Mouse (Mus musculus) ES-E14 (cell line): ENCODE data around the gene Zfp108. TPM values are rescaled to one million over a fixed set of nuclear protein-coding genes. Genes with fewer than 3 reads are reported as not detected.
A peak's percentile ranks its signal among the peaks of the same experiment; 100 is the strongest.

Experiments
- DNase-seq: peaks from one replicate; pipeline ENCODE4 v3.0.0-alpha.2; 2013; ENCODE audit warnings: low read depth, low spot score
- H3K27ac ChIP-seq: 2 replicates; pipeline ENCODE4 v1.5.1; 2012; ENCODE audit warnings: low read depth, mild to moderate bottlenecking, low read length, moderate library complexity, mixed read lengths; ENCODE audit not compliant: poor library complexity, insufficient read depth, severe bottlenecking
- H3K36me3 ChIP-seq: 2 replicates; pipeline ENCODE4 v1.6.1; 2012; ENCODE audit warnings: mild to moderate bottlenecking, low read length, moderate library complexity, mixed read lengths; ENCODE audit not compliant: control insufficient read depth, poor library complexity, insufficient read depth, severe bottlenecking
- H3K4me1 ChIP-seq, 2 experiments: fragments of 150-350 bp in 1 of 2; sonication (generic) in 1 of 2; 2 replicates each; pipeline ENCODE4 v1.6.1; 2012; ENCODE audit warnings: low read length in 2 of 2, mild to moderate bottlenecking in 1 of 2, mixed read lengths in 1 of 2; ENCODE audit not compliant: control insufficient read depth in 2 of 2, insufficient read depth in 2 of 2, poor library complexity in 1 of 2
- H3K4me3 ChIP-seq, 2 experiments: fragments of 150-350 bp in 1 of 2; sonication (generic) in 1 of 2; 2 replicates each; pipeline ENCODE4 v1.5.1; 2012; ENCODE audit warnings: low read length in 2 of 2, low read depth in 1 of 2, mild to moderate bottlenecking in 1 of 2, mixed read lengths in 1 of 2; ENCODE audit not compliant: insufficient read depth in 1 of 2, poor library complexity in 1 of 2, severe bottlenecking in 1 of 2
- H3K9ac ChIP-seq: 2 replicates; pipeline ENCODE4 v1.6.1; 2012; ENCODE audit warnings: low read depth, mild to moderate bottlenecking, low read length, mixed read lengths; ENCODE audit not compliant: poor library complexity, insufficient read depth, severe bottlenecking
- H3K9me3 ChIP-seq: fragments of 150-350 bp; sonication (generic); 2 replicates; pipeline ENCODE4 v1.6.1; 2012; ENCODE audit warnings: low read depth, mild to moderate bottlenecking, low read length; ENCODE audit not compliant: control insufficient read depth, insufficient read depth
- CHD2 ChIP-seq: IDR thresholded peaks from 2 replicates; pipeline ENCODE4 v1.6.1; 2014; ENCODE audit warnings: mild to moderate bottlenecking, low read depth, low read length, inconsistent platforms
- HCFC1 ChIP-seq: IDR thresholded peaks from 2 replicates; pipeline ENCODE4 v1.6.1; 2012; ENCODE audit warnings: low read length, inconsistent platforms, borderline replicate concordance; ENCODE audit not compliant: insufficient read depth
- MAFK ChIP-seq: IDR thresholded peaks from 2 replicates; pipeline ENCODE4 v1.6.1; 2014; ENCODE audit warnings: mild to moderate bottlenecking, low read depth, low read length, inconsistent platforms; ENCODE audit not compliant: insufficient read depth
- ZC3H11A ChIP-seq: IDR thresholded peaks from 2 replicates; pipeline ENCODE4 v1.6.1; 2012; ENCODE audit warnings: low read depth, mild to moderate bottlenecking, inconsistent platforms, low read length, borderline replicate concordance
- ZNF384 ChIP-seq: IDR thresholded peaks from 2 replicates; pipeline ENCODE4 v1.6.1; 2012; ENCODE audit warnings: low read depth, low read length, inconsistent platforms
- in situ Hi-C, 2 experiments: fragments of 600-800 bp; cut with MboI; formaldehyde crosslinking; loops; one replicate each; pipeline ENCODE4 v1.15.1; 2025; ENCODE audit warnings: low sequenced_read_pairs in 2 of 2, inconsistent platforms in 1 of 2; ENCODE audit not compliant: unreplicated experiment in 2 of 2
- total RNA-seq: library from RNA; depleted of rRNA; stranded (reverse); fragments of 300-350 nt; gene quantifications from 2 replicates; pipeline ENCODE4 v1.2.3, GENCODE M21; 2012

Gene Zfp108
- total RNA-seq, 1 experiment, result 1.5 TPM

GRCm38 (mm10) chr7:24260000-24260312, 5.4 kb downstream of the Zfp108 start:
- Histone ChIP-seq H3K9ac (no peak overlapping the region), H3K27ac (no peak overlapping the region), H3K36me3 (peaks cover 2% of the 10 kb centered on the region; the same call in 1 of the 2 replicates), H3K9me3 (no peaks in the 10 kb centered on the region), H3K4me1 (no peaks in the 10 kb centered on the region), H3K4me3 (no peak overlapping the region)
- DNase-seq, result no peak
- in situ Hi-C loops, result no loop called here
- TF ChIP-seq CHD2 (no peak), HCFC1 (no peak), ZC3H11A (no peak), MAFK (no peak), ZNF384 (no peak)

- peak overlapping the region; percentile 71 for H3K27ac ChIP-seq
- no peak for DNase-seq
- H3K36me3 ChIP-seq, result no peaks in the 10 kb centered on the region
- peaks cover 0 to 4% of the 10 kb centered on the region in 2 experiments; a peak in 2 of 4 replicates for H3K4me1 ChIP-seq
- in situ Hi-C loops, result no loop called here
- peak overlapping the region; percentile 51 to 67 for H3K4me3 ChIP-seq
- no peaks in the 10 kb centered on the region for H3K9me3 ChIP-seq
- peak overlapping the region; percentile 81 for H3K9ac ChIP-seq
- no peak for TF ChIP-seq ZC3H11A
- TF ChIP-seq CHD2, result no peak
- no peak for TF ChIP-seq HCFC1
These were observed 13.9 kb downstream of the Zfp108 start for GRCm38 (mm10) chr7:24268176-24269155.

GRCm38 (mm10) chr7:24269256-24269655, 14.7 kb downstream of the Zfp108 start:
- H3K36me3 ChIP-seq, result no peaks in the 10 kb centered on the region
- TF ChIP-seq ZC3H11A (no peak), CHD2 (no peak), ZNF384 (no peak), MAFK (peak; percentile 32; the same call in 1 of the 2 replicates), HCFC1 (no peak)
- peaks cover 0 to 4% of the 10 kb centered on the region in 2 experiments; a peak in 2 of 4 replicates for H3K4me1 ChIP-seq
- H3K27ac ChIP-seq, result peak overlapping the region; percentile 71; the same call in 1 of the 2 replicates
- no peak for DNase-seq
- no peak overlapping the region for H3K9ac ChIP-seq
- in situ Hi-C loops, result no loop called here
- no peaks in the 10 kb centered on the region for H3K9me3 ChIP-seq
- H3K4me3 ChIP-seq, result peak overlapping the region; percentile 51 to 67; a peak in 2 of 4 replicates

GRCm38 (mm10) chr7:24269667-24270287, 15.2 kb downstream of the Zfp108 start:
- Histone ChIP-seq H3K36me3 (peaks cover under 1% of the 10 kb centered on the region), H3K9me3 (no peaks in the 10 kb centered on the region), H3K4me3 (no peak overlapping the region), H3K4me1 (peaks cover 0 to 4% of the 10 kb centered on the region in 2 experiments; a peak in 2 of 4 replicates), H3K27ac (no peak overlapping the region), H3K9ac (no peak overlapping the region)
- no peak for TF ChIP-seq HCFC1
- TF ChIP-seq CHD2, result no peak
- no peak for TF ChIP-seq ZC3H11A
- in situ Hi-C loops, result no loop called here
- no peak for DNase-seq
